Mouse (Mus musculus): ENCODE measurements around the gene Nuf2. TPM values are rescaled to one million over a fixed set of nuclear protein-coding genes. Genes with fewer than 3 reads are reported as not detected.

Nuf2 gene
- total RNA-seq, 2 experiments from 2014 or later = 0.48 to 1.1 TPM

- no peak for DNase-seq (ENCODE audit: low spot score in 2 of 2)
These were observed 48.5 kb downstream of the Nuf2 start for GRCm38 (mm10) chr1:169482596-169483335.

GRCm38 (mm10) chr1:169471185-169471584 lies 60.1 kb downstream of the Nuf2 start:
- no peak for DNase-seq (ENCODE audit: low spot score in 2 of 2)

GRCm38 (mm10) chr1:169467791-169468190 lies 63.5 kb downstream of the Nuf2 start:
- no peak for DNase-seq (ENCODE audit: low spot score in 2 of 2)

GRCm38 (mm10) chr1:169462386-169463115 lies 68.7 kb downstream of the Nuf2 start:
- DNase-seq (ENCODE audit: low spot score in 2 of 2) = no peak

DNA sequence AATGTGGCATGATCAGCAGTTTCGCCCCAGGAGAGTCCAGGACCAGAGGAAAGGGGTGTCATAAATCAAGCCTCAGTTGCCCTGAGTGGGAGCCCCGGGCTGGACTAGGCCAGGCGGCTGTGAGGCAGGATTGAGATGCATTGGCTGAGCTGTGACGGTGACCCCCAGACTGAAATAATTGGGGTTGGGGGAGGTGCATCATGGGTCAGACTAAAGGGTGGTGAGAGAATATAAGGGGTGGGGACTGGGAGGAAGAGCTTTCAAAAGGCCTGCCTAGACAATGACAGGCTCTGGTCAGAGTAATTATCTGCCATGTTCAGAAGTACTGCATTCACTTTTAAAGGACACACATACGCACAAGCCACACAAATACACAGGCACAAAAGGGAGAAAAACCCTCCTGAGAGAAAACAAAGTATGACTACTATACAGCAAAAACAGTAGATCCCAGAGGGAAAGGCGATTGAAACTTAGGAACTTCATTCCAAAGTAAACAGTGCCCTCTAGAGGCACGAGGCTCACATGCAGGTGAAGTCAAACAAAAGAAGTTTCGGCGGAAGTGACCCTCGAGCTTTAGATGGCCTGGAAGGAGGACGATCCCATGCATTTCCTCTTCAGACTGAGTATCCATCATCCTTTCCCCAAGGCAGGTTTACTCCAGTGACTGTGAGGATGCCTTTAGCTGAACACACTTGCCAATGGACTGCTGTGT lies 72.0 kb downstream of the Nuf2 start:
- peak; percentile 37 to 47 for DNase-seq (ENCODE audit: low spot score in 2 of 2)

Other genes with a start within 250 kb of the Nuf2 start
- 10 to 100 TPM; 26.0 to 66.4 TPM for gene Rgs5, start 124.0 kb upstream of the Nuf2 start, total RNA-seq (2021)
- 10 to 100 TPM; 45.4 to 52.3 TPM for gene Rgs4, start 216.2 kb upstream of the Nuf2 start, total RNA-seq (2021)

Measured in adrenal gland, adult 18-20 months (tissue).